Mouse (Mus musculus): Measurements from ENCODE around the gene Rfxank.

Rfxank gene

GRCm38 (mm10) chr8:70147678-70148607, 9.0 kb upstream of the Rfxank start:
- DNase-seq: no peak

- DNase-seq: peak; percentile 29
Observed at GRCm38 (mm10) chr8:70139981-70140380, 1.0 kb upstream of the Rfxank start.

- no peak for DNase-seq
Observed at GRCm38 (mm10) chr8:70137890-70138289, 1.1 kb downstream of the Rfxank start.

- DNase-seq: no peak
Observed at GRCm38 (mm10) chr8:70136591-70136990, 2.4 kb downstream of the Rfxank start.

- no peak for DNase-seq
Observed at GRCm38 (mm10) chr8:70134931-70135330, 4.0 kb downstream of the Rfxank start.

- DNase-seq: no peak
Observed at GRCm38 (mm10) chr8:70134086-70134485, 4.9 kb downstream of the Rfxank start.

- DNase-seq: peak; percentile 90
Observed at GRCm38 (mm10) chr8:70131166-70131883, 7.6 kb downstream of the Rfxank start, which contains the start of gene Nr2c2ap. Gene Nr2c2ap, plus strand, starts transcription at chr8:70131333.

GRCm38 (mm10) chr8:70130066-70130465, 8.9 kb downstream of the Rfxank start:
- DNase-seq: no peak

- DNase-seq: peak; percentile 25
Observed at GRCm38 (mm10) chr8:70129309-70129952, 9.5 kb downstream of the Rfxank start.

GRCm38 (mm10) chr8:70128435-70128834, 10.5 kb downstream of the Rfxank start:
- DNase-seq: no peak

GRCm38 (mm10) chr8:70124992-70125391, 14.0 kb downstream of the Rfxank start:
- no peak for DNase-seq

- no peak for DNase-seq
Observed at GRCm38 (mm10) chr8:70122863-70123262, 16.1 kb downstream of the Rfxank start.

- peak; percentile 92 for DNase-seq
Observed at GRCm38 (mm10) chr8:70120667-70121066, 18.3 kb downstream of the Rfxank start, which contains the start of gene Ncan. Gene Ncan, minus strand, starts transcription at chr8:70120873.

- peak; percentile 57 for DNase-seq
Observed at GRCm38 (mm10) chr8:70118726-70119700, 19.9 kb downstream of the Rfxank start.

GRCm38 (mm10) chr8:70117611-70118010, 21.3 kb downstream of the Rfxank start:
- peak; percentile 55 for DNase-seq

GRCm38 (mm10) chr8:70114892-70115291, 24.1 kb downstream of the Rfxank start:
- DNase-seq: no peak

GRCm38 (mm10) chr8:70114488-70114887, 24.5 kb downstream of the Rfxank start:
- no peak for DNase-seq

- peak; percentile 55 for DNase-seq
Observed at GRCm38 (mm10) chr8:70112401-70113016, 26.4 kb downstream of the Rfxank start.

GRCm38 (mm10) chr8:70111192-70111795, 27.7 kb downstream of the Rfxank start:
- no peak for DNase-seq

- DNase-seq: no peak
Observed at GRCm38 (mm10) chr8:70110451-70110850, 28.5 kb downstream of the Rfxank start.

- no peak for DNase-seq
Observed at GRCm38 (mm10) chr8:70104922-70105321, 34.0 kb downstream of the Rfxank start.

Data from retina, postnatal 1 day (tissue).